Mouse (Mus musculus) neural tube, embryonic 15.5 days (tissue): ENCODE measurements around the gene Actb. TPM values are rescaled to one million over a fixed set of nuclear protein-coding genes. Genes with fewer than 3 reads are reported as not detected.

Source experiments
- ATAC-seq: fragments of 200-750 bp; cut with Nextera tagmentation; 2 replicates; pipeline ENCODE4 v1.8.0; 2017; ENCODE audit warnings: mild to moderate bottlenecking, moderate TSS enrichment, moderate library complexity; ENCODE audit not compliant: low FRiP score
- H3K27ac ChIP-seq: fragments of 300-500 bp; sonication (generic); replicated peaks from 2 replicates; pipeline ENCODE4 v1.5.1; 2015; ENCODE audit warnings: mild to moderate bottlenecking, inconsistent platforms
- H3K27me3 ChIP-seq: fragments of 300-500 bp; sonication (generic); replicated peaks from 2 replicates; pipeline ENCODE4 v1.6.1; 2015; ENCODE audit warnings: inconsistent platforms
- H3K36me3 ChIP-seq: fragments of 300-500 bp; sonication (generic); 2 replicates; pipeline ENCODE4 v1.6.1; 2015; ENCODE audit warnings: inconsistent platforms
- H3K4me1 ChIP-seq: fragments of 300-500 bp; sonication (generic); 2 replicates; pipeline ENCODE4 v1.6.1; 2015; ENCODE audit warnings: inconsistent platforms
- H3K4me2 ChIP-seq: fragments of 300-500 bp; sonication (generic); 2 replicates; pipeline ENCODE4 v1.6.1; 2015; ENCODE audit warnings: inconsistent platforms, mild to moderate bottlenecking, moderate library complexity
- H3K4me3 ChIP-seq: fragments of 300-500 bp; sonication (generic); replicated peaks from 2 replicates; pipeline ENCODE4 v1.5.1; 2015; ENCODE audit warnings: mild to moderate bottlenecking, inconsistent platforms
- H3K9ac ChIP-seq: fragments of 300-500 bp; sonication (generic); replicated peaks from 2 replicates; pipeline ENCODE4 v1.6.1; 2015; ENCODE audit warnings: mild to moderate bottlenecking, inconsistent platforms
- H3K9me3 ChIP-seq: fragments of 300-500 bp; sonication (generic); replicated peaks from 2 replicates; pipeline ENCODE4 v1.6.1; 2016; ENCODE audit warnings: inconsistent platforms
- WGBS: fragments of 180-500 bp; shearing (Covaris S2); methylation state at CpG from one replicate; pipeline ENCODE4 v1.1.7; 2015; ENCODE audit warnings: mixed read lengths; 5-methylcytosine and 5-hydroxymethylcytosine counted together
- polyA plus RNA-seq: library from polyadenylated mRNA; unstranded; fragments of >200 nt; fragmentation: Nextera tagmentation; extraction: Ambion mirVana; gene quantifications from 2 replicates; pipeline ENCODE4 v1.2.1, GENCODE M21; 2015

Gene Actb
- polyA plus RNA-seq, 1 experiment from 2014 or later = 12,525 TPM

DNA sequence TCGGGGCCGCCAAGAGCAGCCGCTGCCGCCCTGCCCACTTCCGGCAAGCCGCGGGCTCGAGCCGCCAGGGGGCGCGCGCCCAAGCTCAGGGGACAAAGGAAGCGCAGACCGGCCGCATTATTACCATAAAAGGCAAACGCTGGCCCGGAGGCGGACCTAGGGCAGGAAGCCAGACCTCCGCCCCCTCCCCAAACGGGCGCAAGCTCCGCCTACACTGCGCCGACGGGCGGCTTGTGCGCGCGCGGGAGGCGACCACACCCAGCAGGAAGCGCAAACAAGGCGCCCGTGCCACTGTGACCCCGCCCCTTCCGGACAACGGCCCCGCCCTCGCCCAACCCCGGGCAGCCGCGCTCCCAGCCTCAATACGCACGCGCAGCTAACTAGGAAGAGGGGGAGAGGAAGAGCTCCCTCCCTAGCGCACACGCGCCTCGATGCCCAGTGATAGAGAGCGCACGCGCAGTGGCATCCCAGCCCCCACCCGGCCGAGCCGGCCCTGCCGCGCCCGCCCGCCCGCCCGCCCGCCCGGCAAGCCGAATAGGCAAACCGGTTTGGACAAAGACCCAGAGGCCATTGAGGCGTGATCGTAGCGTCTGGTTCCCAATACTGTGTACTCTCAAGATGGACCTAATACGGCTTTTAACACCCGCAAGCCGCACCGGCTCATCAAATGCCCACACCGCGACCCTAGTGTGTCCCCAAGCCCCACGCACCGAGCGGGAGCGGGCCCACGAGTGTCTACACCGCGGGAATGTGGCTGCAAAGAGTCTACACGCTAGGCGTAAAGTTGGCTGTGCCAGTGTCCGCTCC, 626 bp downstream of the Actb start:
- peaks cover 64% of the 10 kb centered on the region for H3K4me1 ChIP-seq
- H3K36me3 ChIP-seq = peaks cover 42% of the 10 kb centered on the region
- peak overlapping the region; percentile 100 for H3K9ac ChIP-seq
- peak; percentile 89 for ATAC-seq
- H3K27ac ChIP-seq = peak overlapping the region; percentile 100
- peak overlapping the region; percentile 89 for H3K4me3 ChIP-seq
- under 1% methylated on average over 72 of the region's 84 CpGs for WGBS
- no peaks in the 10 kb centered on the region for H3K27me3 ChIP-seq
- H3K4me2 ChIP-seq = peak overlapping the region; percentile 72
- no peaks in the 10 kb centered on the region for H3K9me3 ChIP-seq

DNA sequence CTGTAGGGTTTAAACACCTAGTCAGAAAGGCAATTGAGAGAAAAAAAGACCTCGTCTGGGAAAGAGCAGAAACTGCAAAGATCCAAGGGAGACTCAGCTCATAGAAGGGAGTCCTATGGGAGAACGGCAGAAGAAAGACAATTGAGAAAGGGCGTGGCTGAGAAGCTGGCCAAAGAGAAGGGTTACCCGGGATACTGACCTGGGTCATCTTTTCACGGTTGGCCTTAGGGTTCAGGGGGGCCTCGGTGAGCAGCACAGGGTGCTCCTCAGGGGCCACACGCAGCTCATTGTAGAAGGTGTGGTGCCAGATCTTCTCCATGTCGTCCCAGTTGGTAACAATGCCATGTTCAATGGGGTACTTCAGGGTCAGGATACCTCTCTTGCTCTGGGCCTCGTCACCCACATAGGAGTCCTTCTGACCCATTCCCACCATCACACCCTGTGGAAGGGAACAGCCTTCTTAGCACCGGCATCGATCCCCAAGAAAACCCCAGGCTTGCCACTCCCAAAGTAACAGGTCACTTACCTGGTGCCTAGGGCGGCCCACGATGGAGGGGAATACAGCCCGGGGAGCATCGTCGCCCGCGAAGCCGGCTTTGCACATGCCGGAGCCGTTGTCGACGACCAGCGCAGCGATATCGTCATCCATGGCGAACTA, 1.4 kb downstream of the Actb start:
- H3K9ac ChIP-seq = peak overlapping the region; percentile 100
- H3K27ac ChIP-seq = peak overlapping the region; percentile 100
- H3K27me3 ChIP-seq = no peaks in the 10 kb centered on the region
- no peaks in the 10 kb centered on the region for H3K9me3 ChIP-seq
- peak overlapping the region; percentile 66 for H3K4me2 ChIP-seq
- H3K4me1 ChIP-seq = peaks cover 64% of the 10 kb centered on the region
- peak overlapping the region; percentile 89 for H3K4me3 ChIP-seq
- 3% methylated on average over 27 of the region's 27 CpGs for WGBS
- peaks cover 49% of the 10 kb centered on the region for H3K36me3 ChIP-seq
- peak; percentile 2; the same call in 1 of the 2 replicates for ATAC-seq

- no peaks in the 10 kb centered on the region for H3K27me3 ChIP-seq
- H3K4me1 ChIP-seq = peaks cover 58% of the 10 kb centered on the region
- peak overlapping the region; percentile 100 for H3K27ac ChIP-seq
- H3K36me3 ChIP-seq = peaks cover 56% of the 10 kb centered on the region
- H3K4me3 ChIP-seq = peak overlapping the region; percentile 89
- no peak for ATAC-seq
- 72% methylated on average over 19 of the region's 19 CpGs for WGBS
- peak overlapping the region; percentile 100 for H3K9ac ChIP-seq
- no peaks in the 10 kb centered on the region for H3K9me3 ChIP-seq
- peak overlapping the region; percentile 66 for H3K4me2 ChIP-seq
Measured at GRCm38 (mm10) chr5:142904208-142905037, 2.1 kb downstream of the Actb start.

DNA sequence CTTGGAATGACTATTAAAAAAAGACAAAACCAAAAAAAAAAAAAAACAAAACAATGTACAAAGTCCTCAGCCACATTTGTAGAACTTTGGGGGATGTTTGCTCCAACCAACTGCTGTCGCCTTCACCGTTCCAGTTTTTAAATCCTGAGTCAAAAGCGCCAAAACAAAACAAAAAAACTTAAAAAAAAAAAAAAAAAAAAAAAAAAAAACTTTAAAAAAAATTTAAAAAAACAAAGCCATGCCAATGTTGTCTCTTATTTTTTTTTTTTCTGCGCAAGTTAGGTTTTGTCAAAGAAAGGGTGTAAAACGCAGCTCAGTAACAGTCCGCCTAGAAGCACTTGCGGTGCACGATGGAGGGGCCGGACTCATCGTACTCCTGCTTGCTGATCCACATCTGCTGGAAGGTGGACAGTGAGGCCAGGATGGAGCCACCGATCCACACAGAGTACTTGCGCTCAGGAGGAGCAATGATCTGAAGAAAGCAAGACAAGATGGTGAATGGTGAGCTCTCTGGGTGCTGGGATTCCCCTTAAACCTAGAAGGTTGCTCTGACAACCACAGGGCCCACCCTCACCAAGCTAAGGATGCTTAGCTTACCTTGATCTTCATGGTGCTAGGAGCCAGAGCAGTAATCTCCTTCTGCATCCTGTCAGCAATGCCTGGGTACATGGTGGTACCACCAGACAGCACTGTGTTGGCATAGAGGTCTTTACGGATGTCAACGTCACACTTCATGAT, 2.9 kb downstream of the Actb start:
- Histone ChIP-seq H3K4me3 (peak overlapping the region; percentile 89), H3K9me3 (no peaks in the 10 kb centered on the region), H3K4me1 (peaks cover 51% of the 10 kb centered on the region), H3K36me3 (peaks cover 62% of the 10 kb centered on the region), H3K4me2 (peak overlapping the region; percentile 66), H3K9ac (peak overlapping the region; percentile 100; the same call in 1 of the 2 replicates), H3K27me3 (no peaks in the 10 kb centered on the region), H3K27ac (peak overlapping the region; percentile 100; the same call in 1 of the 2 replicates)
- WGBS = 77% methylated on average over 14 of the region's 14 CpGs
- ATAC-seq = no peak

- no peaks in the 10 kb centered on the region for H3K27me3 ChIP-seq
- ATAC-seq = no peak
- no peaks in the 10 kb centered on the region for H3K9me3 ChIP-seq
- peak overlapping the region; percentile 56 for H3K27ac ChIP-seq
- peaks cover 62% of the 10 kb centered on the region for H3K36me3 ChIP-seq
- H3K9ac ChIP-seq = peak overlapping the region; percentile 36
- peak overlapping the region; percentile 26 for H3K4me2 ChIP-seq
- H3K4me3 ChIP-seq = no peak overlapping the region; the same call in 1 of the 2 replicates
- peaks cover 41% of the 10 kb centered on the region for H3K4me1 ChIP-seq
- WGBS = 56% methylated on average over 5 of the region's 5 CpGs
Measured at GRCm38 (mm10) chr5:142902506-142903314, 3.8 kb downstream of the Actb start.

DNA sequence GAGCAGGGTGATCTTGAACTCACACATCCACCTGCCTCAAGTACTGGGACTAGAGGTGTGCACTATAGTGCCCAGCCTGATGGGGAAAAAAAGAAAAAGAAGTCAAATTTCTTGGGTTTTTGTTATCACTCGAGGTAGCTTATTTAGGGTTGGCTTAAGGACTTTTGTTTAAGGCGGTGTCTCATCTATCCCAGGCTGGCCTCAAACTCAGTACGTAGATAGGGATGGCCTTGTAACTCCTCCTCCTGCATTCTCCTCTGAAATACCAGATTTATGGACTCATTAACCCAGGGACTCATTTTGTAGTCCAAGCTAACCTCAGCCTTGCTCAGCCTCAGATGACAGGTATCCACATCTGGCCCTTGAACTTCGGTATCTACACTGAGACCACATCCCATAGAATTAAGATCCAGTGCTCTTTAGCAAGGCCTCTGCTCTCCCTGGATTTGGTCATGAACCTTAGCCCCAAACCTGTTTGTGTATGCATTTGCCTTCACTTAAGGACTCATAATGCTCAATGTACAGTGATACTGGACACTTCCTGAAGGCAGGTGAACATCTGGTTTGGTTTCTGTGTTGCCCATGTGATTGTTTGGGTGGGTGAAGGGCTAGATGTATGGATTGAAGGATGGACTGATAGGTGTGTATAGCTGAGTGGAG, 4.6 kb downstream of the Actb start:
- H3K4me2 ChIP-seq = no peak overlapping the region
- H3K27me3 ChIP-seq = no peaks in the 10 kb centered on the region
- 55% methylated on average over 4 of the region's 4 CpGs for WGBS
- H3K4me3 ChIP-seq = no peak overlapping the region
- no peaks in the 10 kb centered on the region for H3K9me3 ChIP-seq
- ATAC-seq = no peak
- peaks cover 34% of the 10 kb centered on the region for H3K4me1 ChIP-seq
- peaks cover 62% of the 10 kb centered on the region for H3K36me3 ChIP-seq
- no peak overlapping the region for H3K9ac ChIP-seq
- peak overlapping the region; percentile 56; the same call in 1 of the 2 replicates for H3K27ac ChIP-seq

GRCm38 (mm10) chr5:142901355-142901802, 5.2 kb downstream of the Actb start:
- no peaks in the 10 kb centered on the region for H3K9me3 ChIP-seq
- H3K9ac ChIP-seq = no peak overlapping the region
- peak overlapping the region; percentile 56; the same call in 1 of the 2 replicates for H3K27ac ChIP-seq
- 71% methylated on average over 7 of the region's 7 CpGs for WGBS
- H3K4me3 ChIP-seq = no peak overlapping the region
- no peak overlapping the region for H3K4me2 ChIP-seq
- H3K27me3 ChIP-seq = no peaks in the 10 kb centered on the region
- ATAC-seq = no peak
- peaks cover 32% of the 10 kb centered on the region for H3K4me1 ChIP-seq
- peaks cover 62% of the 10 kb centered on the region for H3K36me3 ChIP-seq

DNA sequence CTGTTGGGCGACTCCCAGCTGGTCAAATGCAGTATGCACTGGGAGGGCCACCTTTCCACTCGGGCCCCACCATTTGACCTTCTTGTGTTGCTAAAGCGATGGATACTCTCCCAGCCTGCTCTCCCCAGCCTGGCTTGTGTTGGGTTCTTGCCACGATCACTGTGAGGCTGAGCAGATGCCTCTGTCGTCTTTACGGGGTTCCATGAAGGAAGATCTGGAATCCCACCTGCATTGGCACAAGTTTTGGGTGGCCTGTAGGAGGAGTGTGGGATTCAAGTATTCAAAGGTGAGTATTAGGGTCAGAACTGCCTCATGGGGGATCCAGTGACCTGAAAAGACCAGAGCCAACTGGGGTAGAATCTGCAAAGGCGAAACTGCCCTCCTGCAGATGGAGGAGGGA, 5.9 kb downstream of the Actb start:
- peaks cover 37% of the 10 kb centered on the region for H3K4me1 ChIP-seq
- H3K27me3 ChIP-seq = no peaks in the 10 kb centered on the region
- WGBS = 88% methylated on average over 7 of the region's 7 CpGs
- H3K27ac ChIP-seq = no peak overlapping the region
- no peak overlapping the region for H3K4me3 ChIP-seq
- peaks cover 62% of the 10 kb centered on the region for H3K36me3 ChIP-seq
- H3K9me3 ChIP-seq = no peaks in the 10 kb centered on the region
- no peak overlapping the region for H3K4me2 ChIP-seq
- no peak overlapping the region; the same call in 1 of the 2 replicates for H3K9ac ChIP-seq
- ATAC-seq = no peak

- no peaks in the 10 kb centered on the region for H3K27me3 ChIP-seq
- no peak overlapping the region for H3K4me2 ChIP-seq
- no peak overlapping the region for H3K9ac ChIP-seq
- 88% methylated on average over 5 of the region's 5 CpGs for WGBS
- no peak overlapping the region for H3K4me3 ChIP-seq
- no peak for ATAC-seq
- H3K27ac ChIP-seq = no peak overlapping the region
- peaks cover 59% of the 10 kb centered on the region for H3K36me3 ChIP-seq
- H3K4me1 ChIP-seq = peaks cover 40% of the 10 kb centered on the region
- H3K9me3 ChIP-seq = no peaks in the 10 kb centered on the region
Measured at GRCm38 (mm10) chr5:142899932-142900533, 6.5 kb downstream of the Actb start.
